In genomic region chr3:65391784-65392420, GRCm38 (mm10) we compare ENCODE assay signal across 8 mouse cellular contexts. TPM values are rescaled to one million over a fixed set of nuclear protein-coding genes. Genes with fewer than 3 reads are reported as not detected.
DNase-seq lines count a peak whose midpoint lies in the region; ATAC-seq and TF ChIP-seq lines count a peak whose summit lies in the region.

No protein-coding gene starts in this region.

- peak overlapping the region; percentile 76 for H3K9ac ChIP-seq in heart, postnatal 0 days (replicated peaks; ENCODE audit: low read depth, low read length)
- H3K9ac ChIP-seq in midbrain, embryonic 15.5 days: peak overlapping the region; percentile 97

- peaks cover 37% of the 10 kb centered on the region for H3K36me3 ChIP-seq in heart, embryonic 10.5 days
- peaks cover 31% of the 10 kb centered on the region for H3K36me3 ChIP-seq in heart, postnatal 0 days (replicated peaks; ENCODE audit: control insufficient read depth, insufficient read depth, low read length)
- H3K36me3 ChIP-seq in limb, embryonic 10.5 days: peaks cover 37% of the 10 kb centered on the region
- peaks cover 8% of the 10 kb centered on the region for H3K36me3 ChIP-seq in midbrain, embryonic 15.5 days (replicated peaks)

- H3K4me1 ChIP-seq in heart, embryonic 10.5 days: peaks cover 3% of the 10 kb centered on the region; the same call in 1 of the 2 replicates
- peaks cover 6% of the 10 kb centered on the region; the same call in 1 of the 2 replicates for H3K4me1 ChIP-seq in heart, postnatal 0 days (ENCODE audit: control insufficient read depth, insufficient read depth)
- H3K4me1 ChIP-seq in limb, embryonic 10.5 days: peaks cover 5% of the 10 kb centered on the region; the same call in 1 of the 2 replicates
- H3K4me1 ChIP-seq in midbrain, embryonic 15.5 days: peaks cover 13% of the 10 kb centered on the region

- peak overlapping the region; percentile 78 for H3K4me2 ChIP-seq in heart, postnatal 0 days (ENCODE audit: low read depth, low read length)
- H3K4me2 ChIP-seq in midbrain, embryonic 15.5 days: peak overlapping the region; percentile 66

- no peaks in the 10 kb centered on the region for H3K27me3 ChIP-seq in heart, embryonic 10.5 days (ENCODE audit: insufficient read depth, poor library complexity, severe bottlenecking)
- no peaks in the 10 kb centered on the region for H3K27me3 ChIP-seq in heart, postnatal 0 days (ENCODE audit: control insufficient read depth, insufficient read depth, low read length)
- H3K27me3 ChIP-seq in limb, embryonic 10.5 days (ENCODE audit: low read depth, poor library complexity, severe bottlenecking): no peaks in the 10 kb centered on the region
- H3K27me3 ChIP-seq in midbrain, embryonic 15.5 days (replicated peaks): no peaks in the 10 kb centered on the region

- intact Hi-C loops in heart, postnatal 25 days (cut with DNase I): loop anchor here (5.0 kb wide), 2 partner anchors 135 to 270 kb away; partner anchors contain the start of gene Tiparp

- peak overlapping the region; percentile 86 for H3K4me3 ChIP-seq in heart, embryonic 10.5 days
- peak overlapping the region; percentile 91 for H3K4me3 ChIP-seq in heart, postnatal 0 days (ENCODE audit: low read depth, low read length)
- peak overlapping the region; percentile 84 for H3K4me3 ChIP-seq in limb, embryonic 10.5 days
- peak overlapping the region; percentile 94 for H3K4me3 ChIP-seq in midbrain, embryonic 15.5 days

- under 1% methylated on average over 37 of the region's 37 CpGs for WGBS in heart, embryonic 10.5 days
- under 1% methylated on average over 37 of the region's 37 CpGs for WGBS in heart, postnatal 0 days
- WGBS in limb, embryonic 10.5 days: under 1% methylated on average over 37 of the region's 37 CpGs
- under 1% methylated on average over 37 of the region's 37 CpGs for WGBS in midbrain, embryonic 15.5 days

- no peak for TF ChIP-seq EP300 in heart, postnatal 0 days (IDR thresholded peaks at IDR 0.05; ENCODE audit: low read depth)

- no peak for DNase-seq in heart, embryonic 10.5 days (ENCODE audit: low spot score)
- DNase-seq in heart, postnatal 25 days (ENCODE audit: low spot score): no peak
- DNase-seq in CD4-positive, CD25-positive, alpha-beta regulatory T cell, adult 2 months (ENCODE audit: low read depth, low spot score): peak; percentile 30
- DNase-seq in c-Kit-positive CD71-positive TER-119-positive erythroid progenitor cells, embryonic 14.5 days (ENCODE audit: low spot score): peak; percentile 34
- peak; percentile 47 for DNase-seq in heart, postnatal 0 days (ENCODE audit: low spot score)
- DNase-seq in limb, embryonic 10.5 days (ENCODE audit: low spot score): no peak
- no peak for DNase-seq in cerebellum, postnatal 14 days

- H3K9me3 ChIP-seq in heart, embryonic 10.5 days: no peaks in the 10 kb centered on the region
- H3K9me3 ChIP-seq in heart, postnatal 0 days (replicated peaks; ENCODE audit: control insufficient read depth, low read length): no peaks in the 10 kb centered on the region
- H3K9me3 ChIP-seq in limb, embryonic 10.5 days (replicated peaks): no peaks in the 10 kb centered on the region
- no peaks in the 10 kb centered on the region for H3K9me3 ChIP-seq in midbrain, embryonic 15.5 days

- H3K27ac ChIP-seq in heart, embryonic 10.5 days: peak overlapping the region; percentile 95
- peak overlapping the region; percentile 88 for H3K27ac ChIP-seq in heart, postnatal 0 days (ENCODE audit: low read depth)
- H3K27ac ChIP-seq in limb, embryonic 10.5 days: peak overlapping the region; percentile 96
- peak overlapping the region; percentile 92 for H3K27ac ChIP-seq in midbrain, embryonic 15.5 days

- peak; percentile 16 for TF ChIP-seq CTCF in heart, postnatal 0 days (IDR thresholded peaks at IDR 0.05; ENCODE audit: low read depth)

- peak; percentile 51 for ATAC-seq in heart, postnatal 0 days (ENCODE audit: insufficient read depth, low read depth)
- ATAC-seq in midbrain, embryonic 15.5 days (replicated peaks): peak; percentile 78

RNA-seq across cellular contexts. Expression of gene Ssr3, which starts 0.5 kb away (rescaled TPM):
- polyA plus RNA-seq in heart, embryonic 10.5 days (2016; fragmentation: Nextera tagmentation; extraction: Ambion mirVana): 243 and 263 TPM in 2 replicates
- 100 to 1,000 TPM; 117 to 128 TPM for total RNA-seq in heart, postnatal 25 days (2021)
- total RNA-seq in heart, postnatal 0 days (2014; rRNA removed; ENCODE audit: low replicate concordance): 136 and 146 TPM in 2 replicates
- polyA plus RNA-seq in heart, postnatal 0 days (2015; fragmentation: Nextera tagmentation; extraction: Ambion mirVana): 140 and 141 TPM in 2 replicates
- 226 and 253 TPM in 2 replicates for polyA plus RNA-seq in limb, embryonic 10.5 days (2016; fragmentation: Nextera tagmentation; extraction: Ambion mirVana)
- 153 and 154 TPM in 2 replicates for polyA plus RNA-seq in midbrain, embryonic 15.5 days (2015; fragmentation: Nextera tagmentation; extraction: Ambion mirVana)

Comparison
In these comparisons a context has a peak if more than half of its experiments do, and no peak if none do; other contexts are left out.
1. DNase-seq: peak in CD4-positive, CD25-positive, alpha-beta regulatory T cell, adult 2 months (single experiment), c-Kit-positive CD71-positive TER-119-positive erythroid progenitor cells, embryonic 14.5 days (single experiment) and heart, postnatal 0 days (single experiment); none in heart, embryonic 10.5 days (single experiment), heart, postnatal 25 days (single experiment), limb, embryonic 10.5 days (single experiment) and cerebellum, postnatal 14 days (0 of 2).
2. Peak in every context shown above with its lines, with median percentiles within 50 percentile points of each other: H3K27ac ChIP-seq and H3K4me3 ChIP-seq.